Mouse (Mus musculus) CD8-positive naive resting alpha-beta T cell, adult 2 months (primary cell): ENCODE data around the gene Apol6.
"Not testable (repeated sequence)": the region's sequence is repeated elsewhere in the genome, so short reads cannot be mapped to it uniquely, and the experiment has no call there.

ENCODE experiments used
- DNase-seq, 2 experiments: peaks; one replicate each; pipeline ENCODE4 v3.0.0; 2022; ENCODE audit warnings: low read depth in 2 of 2, low spot score in 2 of 2

The Apol6 gene

DNA sequence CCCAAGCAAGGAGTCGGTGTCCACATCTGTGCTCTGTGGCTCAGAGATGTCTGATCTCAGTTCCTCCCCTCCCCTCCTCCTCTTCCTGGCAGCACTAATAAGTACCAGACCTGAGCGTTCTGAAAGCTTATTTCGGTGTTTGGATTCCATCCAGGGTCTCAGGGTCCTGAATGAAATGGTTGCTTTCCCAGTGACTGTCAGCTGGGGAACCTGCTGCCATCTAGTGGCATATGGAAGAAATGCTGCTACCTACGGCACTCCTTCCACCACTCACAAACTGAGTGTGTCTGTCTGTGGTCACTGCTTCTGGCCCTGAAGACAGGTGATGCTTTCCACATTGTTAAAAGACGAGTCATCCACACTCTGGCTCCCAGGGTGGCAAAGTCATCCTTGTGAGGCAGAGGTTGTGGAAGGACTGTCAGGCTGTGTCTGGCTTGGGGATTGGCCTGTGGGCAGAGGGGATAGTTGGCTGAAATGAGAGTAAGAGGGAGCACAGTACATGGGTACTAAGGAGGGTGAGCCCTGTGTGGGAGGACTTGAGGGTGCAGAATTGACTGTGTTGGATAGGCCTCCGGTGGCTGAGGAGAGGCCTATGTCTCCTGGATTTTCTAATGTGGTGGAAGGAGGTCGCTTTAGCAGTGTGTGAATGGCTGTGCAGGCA lies 15.1 kb upstream of the Apol6 start:
- peak in 1 of 2 experiments; percentile 14 for DNase-seq

DNA sequence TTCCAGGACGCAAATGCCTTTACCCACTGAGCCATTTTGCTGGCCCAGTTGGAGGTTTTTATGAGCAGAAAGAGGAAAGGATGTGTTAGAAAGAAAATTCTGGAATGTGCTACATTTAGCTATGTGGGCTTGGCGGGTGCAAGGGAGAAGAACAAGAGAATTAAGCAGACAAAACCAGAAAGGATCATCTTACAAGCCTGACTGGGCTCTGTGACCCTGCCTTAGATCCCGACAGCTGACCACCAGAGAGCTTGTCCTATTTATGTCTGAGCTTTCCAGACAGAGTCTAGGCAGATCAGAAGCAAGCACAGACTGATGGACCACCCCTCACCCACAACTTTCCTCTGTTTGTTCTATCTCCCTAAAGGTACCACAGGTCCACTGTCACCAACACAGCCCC lies 13.3 kb upstream of the Apol6 start:
- DNase-seq, result no peak

DNA sequence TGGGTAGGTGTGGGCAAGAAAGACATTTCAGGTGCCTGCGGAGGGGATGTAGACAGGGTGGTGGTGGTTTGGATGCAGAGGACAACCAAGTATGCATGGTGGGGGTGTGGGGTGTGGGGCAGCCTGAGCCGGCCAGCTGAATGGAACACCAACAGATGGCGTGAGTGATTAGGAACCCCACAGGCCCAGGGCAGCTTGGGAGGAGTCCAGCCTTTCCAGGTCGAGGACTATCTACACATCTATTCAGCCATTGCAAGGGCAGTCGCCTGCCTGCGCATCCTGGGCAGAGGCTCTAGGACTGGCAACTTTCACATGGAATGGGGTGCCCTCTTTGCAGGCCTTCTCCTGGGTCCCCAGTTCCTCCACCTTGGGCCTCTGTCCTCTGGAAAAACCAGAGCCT lies 10.0 kb upstream of the Apol6 start:
- DNase-seq, result no peak

DNA sequence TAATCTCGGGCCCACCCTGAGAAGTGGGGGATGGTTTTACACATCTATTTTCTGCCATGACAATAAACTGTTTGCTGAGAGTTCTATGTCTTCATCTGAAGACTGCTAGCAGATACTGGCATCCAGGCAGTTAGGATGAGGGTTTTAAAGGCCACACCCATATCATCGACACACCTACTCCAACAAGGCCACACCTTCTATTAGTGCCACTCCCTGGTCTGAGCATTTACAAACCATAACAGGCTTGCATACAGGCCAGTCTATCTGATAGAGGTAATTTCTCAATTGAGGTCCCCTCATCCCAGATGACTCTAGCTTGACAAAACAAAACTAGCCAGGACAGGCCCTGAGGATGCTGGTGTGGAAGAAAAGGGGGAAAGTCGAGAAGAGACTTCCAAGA lies 8.9 kb upstream of the Apol6 start:
- DNase-seq, result no peak

DNA sequence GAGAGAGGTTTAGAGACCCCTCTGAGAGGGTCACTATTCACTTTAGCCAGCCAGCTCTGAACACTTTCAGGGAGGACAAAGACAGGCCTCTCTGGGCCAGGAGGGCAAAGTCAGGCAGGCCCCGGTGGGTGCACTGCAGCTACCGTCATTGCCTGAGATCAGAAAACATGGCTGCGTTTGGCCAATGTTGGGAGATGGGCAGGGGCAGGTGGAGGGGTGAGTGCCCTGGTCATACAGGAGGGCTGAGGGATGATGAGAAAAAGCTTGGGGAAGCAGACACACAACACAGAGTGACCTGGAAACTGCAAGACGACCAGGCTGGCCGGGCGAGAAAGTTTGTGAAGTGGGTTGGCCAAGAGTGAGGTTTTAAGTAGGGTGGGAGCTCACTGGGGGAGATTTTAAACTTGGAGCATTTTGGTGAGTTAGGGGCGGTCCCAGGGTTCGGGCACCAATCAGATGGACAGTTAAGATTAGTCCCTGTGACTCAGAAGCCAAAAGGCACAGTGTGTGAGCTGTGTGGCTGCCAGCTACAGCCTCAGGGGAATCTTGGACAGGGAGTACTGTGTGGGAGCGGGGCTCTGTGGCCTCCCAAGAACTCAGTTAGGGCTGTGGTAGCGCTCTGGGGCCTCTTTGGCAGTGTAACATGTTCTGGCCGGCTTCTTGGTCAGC lies 8.1 kb upstream of the Apol6 start:
- no peak for DNase-seq

DNA sequence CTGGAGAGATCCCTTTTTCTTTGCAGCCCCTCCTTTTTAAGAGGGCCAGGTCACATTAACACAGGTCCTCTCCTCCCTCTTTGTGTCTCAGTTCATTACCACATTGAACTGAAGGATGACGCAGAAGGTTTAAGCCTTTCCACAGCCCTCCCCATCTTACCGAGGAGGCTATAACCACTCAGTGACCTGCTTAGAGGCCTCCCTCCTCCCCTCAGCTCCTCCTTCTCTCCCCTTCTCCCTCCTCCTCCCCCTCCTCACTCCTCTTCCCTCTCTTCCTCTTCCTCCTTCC lies 7.6 kb upstream of the Apol6 start:
- DNase-seq, result no peak

DNA sequence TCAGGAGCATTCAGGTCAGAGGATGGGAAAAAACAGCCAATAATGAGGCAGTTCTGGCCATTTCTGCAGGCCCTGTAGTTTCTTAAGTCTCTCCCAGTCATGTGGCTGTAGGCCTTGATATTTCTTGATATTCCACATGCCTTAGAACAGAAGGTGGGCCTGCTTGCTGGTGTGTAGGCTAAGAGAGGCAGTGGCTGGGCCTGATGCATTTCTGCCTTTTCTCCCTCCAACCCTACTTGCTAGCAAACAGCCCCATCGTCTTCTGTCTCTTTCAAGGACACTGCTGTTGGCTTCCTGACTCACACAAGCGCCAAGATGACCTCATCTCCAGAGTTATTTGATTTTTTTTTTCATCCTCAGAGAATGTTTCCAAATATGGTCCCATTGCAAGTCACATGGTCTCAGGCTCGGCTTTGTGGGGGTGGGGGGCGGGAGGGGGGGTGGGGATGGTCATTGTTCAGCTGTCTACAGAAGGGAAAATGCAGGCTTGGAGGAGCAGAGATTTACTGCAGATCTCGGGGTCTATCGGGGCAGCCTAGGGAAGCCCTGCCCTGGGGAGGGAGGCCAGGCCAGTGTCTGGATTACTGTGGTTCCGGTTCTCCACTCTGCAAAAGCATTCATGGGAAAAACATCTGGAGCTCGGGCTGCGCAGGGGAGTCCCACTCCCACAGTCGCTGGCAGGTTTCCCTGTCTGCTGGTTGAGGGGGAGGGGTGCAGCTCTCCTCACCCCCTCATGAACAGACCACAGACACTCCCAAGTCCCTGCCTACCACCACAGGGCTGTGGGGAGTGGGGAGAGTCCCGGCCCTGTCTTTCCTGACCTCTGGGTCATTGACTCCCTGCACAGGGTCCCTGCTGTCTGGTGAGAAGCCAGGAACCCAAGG lies 7.0 kb upstream of the Apol6 start:
- DNase-seq, result no peak

DNA sequence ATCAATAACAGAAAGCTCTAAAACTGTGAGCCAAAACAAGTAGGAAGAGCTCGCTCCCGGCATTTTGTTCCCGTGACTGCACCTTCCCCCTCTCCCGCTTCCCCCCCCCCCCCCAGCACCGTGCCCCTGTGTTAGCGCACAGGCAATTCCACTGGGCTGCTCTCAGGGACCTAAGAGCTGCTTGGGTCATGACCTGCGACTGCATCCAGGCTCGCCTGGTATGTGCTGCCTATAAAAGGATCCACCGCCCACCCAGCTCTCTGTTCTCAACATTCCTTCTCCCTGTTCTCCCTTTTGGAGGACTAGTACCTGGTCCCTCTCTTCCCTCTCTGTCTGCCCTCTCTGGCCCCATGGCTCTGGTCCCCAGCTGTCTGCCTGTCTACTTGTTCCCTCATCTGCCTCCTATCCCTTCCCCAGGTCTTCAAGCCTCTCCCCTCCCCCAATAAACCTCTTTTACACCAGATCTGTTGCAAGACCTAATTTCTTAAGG lies 5.3 kb upstream of the Apol6 start:
- DNase-seq, result no peak

DNA sequence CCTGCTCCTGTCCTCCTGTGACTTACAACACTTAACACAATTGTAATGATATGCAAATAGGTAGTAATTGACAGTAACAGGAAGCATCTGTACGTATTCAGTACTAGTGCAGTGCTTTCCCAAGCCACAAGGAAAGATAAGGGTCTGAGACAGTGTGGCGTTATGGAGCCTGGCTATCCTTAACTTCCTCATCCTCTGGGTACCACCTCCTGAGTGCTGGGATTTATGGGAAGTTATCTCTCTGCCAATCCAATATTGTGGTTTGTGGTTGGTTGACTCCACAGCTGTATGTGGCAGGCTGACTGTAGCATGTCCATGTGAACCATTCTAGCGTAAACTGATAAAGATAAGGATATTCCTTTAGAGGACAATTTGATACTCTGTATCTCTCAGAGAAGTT lies 3.7 kb upstream of the Apol6 start:
- DNase-seq, result no peak

DNA sequence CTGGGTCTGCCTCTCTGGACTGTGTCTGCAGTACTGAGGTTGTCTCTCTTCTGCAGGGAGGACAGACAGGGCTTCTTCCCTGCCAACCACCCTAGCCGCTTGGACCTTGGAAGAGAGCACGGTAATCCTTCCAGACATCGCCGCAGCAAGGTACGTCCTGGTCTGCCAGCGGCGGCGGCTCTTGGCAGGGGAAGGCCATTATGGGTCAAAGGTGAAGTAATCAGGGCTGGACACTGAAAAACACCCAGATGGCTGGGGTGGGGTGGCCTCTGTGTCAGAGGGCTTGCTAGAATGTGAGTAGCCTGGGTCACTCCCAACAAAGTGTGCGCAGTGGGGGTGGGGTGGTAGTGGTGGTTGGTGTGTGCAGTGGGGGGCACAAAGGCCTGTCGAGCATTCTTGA lies 1.1 kb downstream of the Apol6 start:
- no peak for DNase-seq

DNA sequence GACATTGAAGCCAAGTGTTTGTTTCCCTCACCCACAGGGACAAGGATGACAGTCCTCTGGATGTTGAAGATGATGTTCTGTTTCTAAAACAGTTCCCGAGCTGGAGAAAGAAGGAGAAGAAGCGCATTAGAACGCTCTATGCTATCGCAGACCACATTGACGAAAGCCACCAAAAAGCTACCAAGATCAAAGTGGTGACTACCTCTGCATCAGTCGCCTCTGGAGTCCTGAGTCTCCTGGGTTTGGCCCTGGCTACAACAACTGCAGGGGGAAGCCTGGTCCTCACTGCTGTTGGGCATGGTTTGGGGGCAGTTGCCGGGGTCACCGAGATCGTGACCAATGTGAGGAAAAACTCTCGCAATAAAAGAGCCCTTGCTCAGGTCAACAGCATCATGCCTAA lies 6.0 kb downstream of the Apol6 start, which contains the start of gene Mb:
Mb (minus strand) TSS at position 101 of the 400 bp plus-strand sequence.
- DNase-seq, result no peak

DNA sequence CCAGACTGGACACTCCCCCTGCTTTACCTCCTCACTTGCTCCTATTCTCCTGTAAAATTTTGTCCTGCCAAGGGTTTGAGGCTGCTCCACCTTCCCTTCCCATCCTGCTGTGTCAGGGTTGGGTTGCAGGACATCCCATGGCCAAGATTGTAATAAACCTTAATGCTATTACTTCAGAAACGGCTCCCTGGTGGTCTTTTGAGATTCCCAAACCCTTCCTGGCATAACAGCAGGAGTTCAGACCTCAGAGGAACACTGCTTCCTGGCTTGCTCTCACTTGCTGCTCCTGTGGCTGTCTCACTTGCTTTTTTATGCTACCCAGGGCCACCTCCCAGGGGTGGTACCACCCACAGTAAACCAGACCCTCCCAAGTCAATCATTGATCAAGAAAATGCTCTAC lies 7.6 kb downstream of the Apol6 start:
- no peak for DNase-seq

DNA sequence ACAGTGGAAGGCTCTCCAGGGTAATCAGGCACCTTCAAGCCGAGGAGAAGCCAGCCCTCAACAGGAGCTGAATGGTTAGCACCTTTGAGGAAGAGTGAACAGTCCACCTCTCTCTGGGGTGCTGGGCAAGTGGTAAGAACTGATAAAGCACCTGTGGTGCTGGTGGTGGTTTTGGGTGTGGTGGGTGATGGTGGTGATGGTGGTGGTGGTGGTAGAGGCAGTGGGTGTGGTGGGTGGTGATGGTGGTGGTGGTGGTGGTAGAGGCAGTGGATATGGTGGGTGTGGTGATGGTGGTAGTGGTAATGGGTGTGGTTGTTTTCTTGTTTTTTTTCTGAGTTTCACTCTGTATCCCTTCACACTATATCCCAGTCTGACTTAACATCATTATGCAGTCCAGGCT lies 8.5 kb downstream of the Apol6 start:
- no peak for DNase-seq

DNA sequence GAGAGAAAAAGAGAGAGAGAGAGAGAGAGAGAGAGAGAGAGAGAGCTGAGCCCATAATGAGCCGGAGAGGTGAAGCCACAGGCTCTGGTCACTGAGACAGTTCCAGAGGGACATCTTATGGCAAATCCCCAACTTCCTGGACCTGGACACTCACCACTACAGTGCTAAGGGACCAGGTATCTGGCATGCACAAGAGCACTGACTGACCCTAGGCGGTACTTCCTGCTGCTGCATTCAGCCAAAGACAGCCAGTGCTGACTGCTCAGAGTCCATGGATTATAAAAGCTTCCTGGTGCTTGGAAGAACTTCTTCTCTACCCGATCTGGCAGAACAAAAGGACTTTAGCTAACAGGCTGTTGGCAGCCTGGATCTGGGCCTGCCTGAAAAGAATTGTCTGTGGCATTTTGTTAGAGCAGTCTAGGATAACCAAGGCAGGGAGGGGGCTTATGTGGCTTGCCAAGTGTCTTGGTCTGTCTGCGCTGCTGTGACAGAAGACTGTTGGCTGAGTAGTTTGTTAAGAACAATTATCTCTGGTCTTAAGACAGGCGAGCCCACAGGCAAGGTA lies 10.2 kb downstream of the Apol6 start:
- DNase-seq, result no peak

DNA sequence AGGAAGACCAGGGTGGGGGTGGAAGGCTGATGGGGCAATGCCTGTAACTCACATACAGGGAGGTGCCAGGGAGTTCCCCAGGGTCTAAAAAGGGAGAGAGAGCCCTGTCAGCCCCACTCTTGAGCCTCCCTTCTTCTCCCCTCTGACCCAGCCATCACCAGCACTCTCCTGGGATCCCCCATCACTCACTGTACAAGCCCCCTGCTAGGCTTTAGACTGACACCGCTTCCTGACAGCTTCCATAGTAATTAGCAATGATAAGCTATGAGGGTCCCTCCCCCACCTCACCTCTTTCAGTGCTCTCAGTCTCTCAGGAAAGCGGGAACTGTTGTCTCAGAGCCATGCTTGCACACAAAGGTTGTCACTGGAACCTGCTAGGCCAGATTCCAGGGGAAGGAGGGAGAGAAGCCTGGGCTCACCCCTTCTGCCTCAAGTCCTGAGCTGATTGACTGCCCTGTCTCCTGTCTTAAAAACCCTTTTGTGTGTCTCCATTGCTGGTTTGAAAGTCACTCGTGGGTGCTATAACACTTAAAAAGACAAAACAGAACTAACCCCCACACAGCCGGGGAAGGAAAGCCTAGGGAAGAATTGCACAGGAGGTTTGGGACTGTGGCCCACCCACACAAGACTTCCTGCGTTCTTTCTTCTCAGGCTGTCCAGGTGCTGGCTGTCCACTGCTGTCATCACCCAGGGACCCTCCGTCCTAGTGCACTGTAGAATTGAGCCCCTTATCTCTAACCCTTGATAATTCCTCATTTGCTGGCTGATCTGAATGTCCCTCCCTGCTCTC lies 11.7 kb downstream of the Apol6 start:
- no peak for DNase-seq

DNA sequence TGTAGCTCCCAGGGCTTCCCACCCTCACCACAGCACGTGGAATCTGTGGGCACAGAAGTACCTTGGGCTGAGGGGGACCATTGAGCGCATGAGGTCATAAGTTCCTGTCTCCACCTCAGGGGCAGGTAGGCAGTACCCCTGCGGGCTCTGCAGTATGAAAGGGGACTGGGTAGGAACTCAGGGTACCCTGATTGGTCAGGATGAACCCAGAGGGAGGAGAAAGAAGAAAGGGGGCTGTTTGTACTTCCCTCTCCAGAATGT lies 12.2 kb downstream of the Apol6 start:
- no peak for DNase-seq

DNA sequence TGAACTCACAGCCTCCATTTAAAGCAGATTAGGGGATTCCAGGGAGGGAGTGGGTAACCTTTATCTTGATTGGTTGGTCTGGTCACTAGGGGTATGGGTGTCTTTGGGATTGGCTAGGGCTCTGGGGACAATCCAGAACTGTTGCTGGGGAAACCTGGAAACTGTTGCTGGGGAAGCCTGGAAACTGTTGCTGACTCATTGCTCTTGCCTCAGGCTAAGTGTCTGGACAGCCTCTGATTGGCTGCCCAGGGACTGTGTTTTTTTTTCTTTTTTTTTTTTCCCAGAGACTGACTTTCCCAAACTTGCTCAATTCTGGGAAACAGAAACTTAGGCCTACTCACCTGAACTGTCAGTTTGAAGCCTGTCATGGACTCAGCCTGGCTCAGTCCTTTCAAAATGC lies 14.0 kb downstream of the Apol6 start:
- DNase-seq, result no peak

DNA sequence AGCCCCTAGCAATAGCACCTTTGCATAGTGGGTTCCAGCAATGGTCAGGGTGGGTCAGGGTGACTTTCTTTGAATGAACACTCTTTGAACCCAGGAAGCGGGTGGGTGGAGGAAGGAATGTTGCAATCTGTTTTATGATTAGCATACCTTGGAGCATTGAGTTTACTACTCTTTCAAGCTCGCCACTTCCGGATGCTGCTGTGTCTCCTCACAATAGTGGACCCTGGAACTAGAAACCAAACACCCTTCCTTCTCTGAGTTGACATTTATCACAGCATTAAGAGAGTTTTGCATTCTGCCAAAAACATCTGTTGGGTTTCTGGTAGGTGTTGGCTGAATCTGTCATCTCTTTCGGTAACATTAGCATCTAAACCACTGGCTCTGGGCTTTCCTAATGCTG lies 14.9 kb downstream of the Apol6 start:
- DNase-seq, result not testable (repeated sequence)

DNA sequence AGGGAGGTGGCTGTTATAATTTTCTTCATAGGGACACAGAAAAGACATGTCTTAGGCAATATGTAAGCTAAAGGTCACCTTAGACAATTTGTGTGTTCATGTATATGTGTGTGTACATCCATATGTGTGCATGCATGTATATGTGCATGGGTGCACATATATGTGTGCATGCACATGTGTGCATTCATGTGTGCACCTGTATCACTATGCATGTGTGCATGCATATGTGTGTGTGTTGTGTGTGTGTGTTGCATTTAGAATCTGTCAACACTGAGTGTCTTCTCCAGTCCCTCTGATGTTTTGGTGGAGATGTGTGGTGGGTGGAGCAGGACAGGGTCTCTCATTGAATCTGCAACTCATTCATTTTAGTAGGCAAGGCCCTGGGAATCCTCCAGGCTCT lies 18.2 kb downstream of the Apol6 start:
- DNase-seq, result no peak

DNA sequence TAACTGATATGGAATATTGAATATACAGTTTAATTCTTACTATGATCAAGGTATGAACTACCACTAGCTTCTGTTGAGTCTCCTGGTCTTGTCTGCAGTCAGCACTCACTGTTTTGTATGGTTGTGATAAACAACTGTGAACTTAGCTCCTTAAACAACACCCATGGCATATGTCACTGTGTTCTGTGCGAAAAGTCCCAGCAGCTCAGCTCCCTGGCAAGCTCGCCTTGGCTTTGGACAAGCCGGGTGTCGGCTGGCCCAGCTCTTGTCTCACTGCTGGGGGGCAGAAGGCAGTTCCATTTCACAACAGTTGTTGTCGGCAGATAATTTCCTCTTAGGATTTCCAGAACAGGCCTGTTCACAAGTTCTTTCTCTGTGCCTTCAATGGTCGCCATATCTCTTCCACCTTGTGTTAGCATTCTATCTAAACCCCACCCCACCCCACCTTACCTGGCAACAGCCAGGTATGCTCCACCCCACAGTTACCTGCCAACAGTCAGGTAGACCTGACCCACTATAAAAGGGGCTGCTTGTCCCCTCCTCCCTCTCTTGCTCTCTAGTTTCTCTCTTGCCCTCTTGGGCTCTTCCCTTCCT lies 20.8 kb downstream of the Apol6 start:
- no peak for DNase-seq

DNA sequence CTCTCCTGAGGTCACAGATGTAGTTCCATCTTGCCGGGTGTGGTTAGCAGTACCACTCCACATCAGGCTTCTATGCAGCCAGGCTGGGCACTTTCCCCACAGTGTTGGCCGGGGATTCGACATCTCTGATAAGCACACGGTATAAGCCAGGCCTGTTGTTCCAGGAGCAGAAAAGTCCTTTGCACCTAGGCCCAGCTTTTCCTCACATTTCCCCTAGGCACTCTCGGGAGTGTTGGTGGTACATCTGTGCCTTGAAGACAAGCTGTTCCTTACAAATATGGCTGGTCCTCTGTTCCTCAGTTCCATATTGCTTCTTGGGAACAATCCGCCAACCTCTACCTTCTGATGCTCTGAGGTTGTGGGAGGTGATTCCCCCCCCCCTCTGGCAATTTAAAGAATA lies 21.7 kb downstream of the Apol6 start:
- DNase-seq, result no peak
